Comparison of ENCODE assay signal across 6 mouse cellular contexts in the genomic region with DNA sequence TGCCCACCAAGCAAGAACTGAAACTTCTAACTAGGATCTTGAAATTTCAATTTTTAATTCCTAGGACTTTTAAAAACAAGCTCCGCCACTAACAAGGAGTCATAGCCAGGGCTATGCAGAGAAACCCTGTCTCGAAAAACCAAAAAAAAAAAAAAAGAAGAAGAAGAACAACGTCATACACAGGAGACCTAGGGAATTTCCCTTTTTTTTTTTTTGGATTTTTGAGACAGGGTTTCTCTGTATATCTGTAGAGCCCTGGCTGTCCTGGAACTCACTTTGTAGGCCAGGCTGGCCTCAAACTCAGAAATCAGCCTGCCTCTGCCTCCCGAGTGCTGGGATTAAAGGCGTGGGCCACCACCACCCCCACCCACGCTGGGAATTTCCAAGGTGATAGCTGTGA. TPM values are rescaled to one million over a fixed set of nuclear protein-coding genes. Genes with fewer than 3 reads are reported as not detected.
A peak's percentile ranks its signal among the peaks of the same experiment; 100 is the strongest.
DNase-seq lines count a peak whose midpoint lies in the region; ATAC-seq and TF ChIP-seq lines count a peak whose summit lies in the region.
"Not testable (repeated sequence)": the region's sequence is repeated elsewhere in the genome, so short reads cannot be mapped to it uniquely, and the experiment has no call there.

No protein-coding gene starts in this region.

- not testable (repeated sequence) for H3K9me3 ChIP-seq in CH12.LX (replicated peaks; ENCODE audit: low read length); MEL (replicated peaks; ENCODE audit: insufficient read depth, low read length); liver, embryonic 13.5 days (replicated peaks); liver, embryonic 16.5 days (replicated peaks; ENCODE audit: control insufficient read depth, low read length)

- H3K36me3 ChIP-seq in CH12.LX (replicated peaks in 1 of 2; ENCODE audit: control insufficient read depth in 1 of 2, insufficient read depth in 1 of 2, low read length in 1 of 2) (peaks cover 3 to 54% of the 10 kb centered on the region in 2 experiments), MEL (ENCODE audit: control insufficient read depth in 1 of 2, insufficient read depth in 2 of 2, low read length in 2 of 2) (peaks cover 9 to 24% of the 10 kb centered on the region in 2 experiments)
- peaks cover 18% of the 10 kb centered on the region; the same call in 1 of the 2 replicates for H3K36me3 ChIP-seq in liver, embryonic 13.5 days
- not testable (repeated sequence) for H3K36me3 ChIP-seq in liver, embryonic 16.5 days (ENCODE audit: control insufficient read depth, insufficient read depth)

- TF ChIP-seq RAD21 in CH12.LX (IDR thresholded peaks at IDR 0.05; ENCODE audit: low read depth, low read length); MEL (IDR thresholded peaks at IDR 0.05; ENCODE audit: low read depth, low read length): not testable (repeated sequence)

- not testable (repeated sequence) for H3K27me3 ChIP-seq in CH12.LX (replicated peaks); MEL (ENCODE audit: control insufficient read depth in 1 of 2, insufficient read depth in 2 of 2, low read length in 2 of 2); liver, embryonic 13.5 days; liver, embryonic 16.5 days (ENCODE audit: control insufficient read depth, insufficient read depth, low read depth, low read length)

- H3K4me1 ChIP-seq in CH12.LX (ENCODE audit: control insufficient read depth in 1 of 2, insufficient read depth in 2 of 2) (peaks cover 0 to 36% of the 10 kb centered on the region in 2 experiments; a peak in 2 of 4 replicates), MEL (ENCODE audit: control insufficient read depth in 1 of 2, insufficient read depth in 2 of 2, low read length in 2 of 2) (peaks cover 5 to 11% of the 10 kb centered on the region in 2 experiments; a peak in 3 of 4 replicates)
- H3K4me1 ChIP-seq in liver, embryonic 13.5 days (replicated peaks), result peaks cover 87% of the 10 kb centered on the region
- H3K4me1 ChIP-seq in liver, embryonic 16.5 days (ENCODE audit: control insufficient read depth, low read depth, low read length), result peaks cover 41% of the 10 kb centered on the region

- TF ChIP-seq CTCF in CH12.LX (conservative IDR thresholded peaks at IDR 0.05 in 1 of 2, IDR thresholded peaks at IDR 0.05 in 1 of 2; ENCODE audit: low read depth in 2 of 2, low read length in 2 of 2); MEL (IDR thresholded peaks at IDR 0.05 in 2 of 3, conservative IDR thresholded peaks at IDR 0.05 in 1 of 3; ENCODE audit: control insufficient read depth in 1 of 3, insufficient read depth in 1 of 3, low read depth in 2 of 3, low read length in 3 of 3, poor library complexity in 1 of 3, severe bottlenecking in 1 of 3): not testable (repeated sequence)

- not testable (repeated sequence) for H3K4me2 ChIP-seq in CH12.LX (ENCODE audit: insufficient read depth, low read depth, poor library complexity, severe bottlenecking); liver, embryonic 13.5 days; liver, embryonic 16.5 days (ENCODE audit: low read depth, low read length)

- not testable (repeated sequence) for H3K9ac ChIP-seq in CH12.LX (ENCODE audit: insufficient read depth, low read depth); MEL (ENCODE audit: control insufficient read depth, low read depth, low read length, poor library complexity, severe bottlenecking); liver, embryonic 16.5 days (ENCODE audit: low read depth, low read length)
- H3K9ac ChIP-seq in liver, embryonic 13.5 days, result peak overlapping the region; percentile 26; the same call in 1 of the 2 replicates

- 74% methylated on average over 6 of the region's 6 CpGs for WGBS in liver, embryonic 13.5 days (ENCODE audit: insufficient replicate concordance)
- 75% methylated on average over 6 of the region's 6 CpGs for WGBS in liver, embryonic 16.5 days (ENCODE audit: insufficient replicate concordance)

- dilution Hi-C loops in CH12.LX (cut with MboI; ENCODE audit: extremely low pct_ligation_motif_present, extremely low pct_unique_long_range_greater_than_20kb, low sequenced_read_pairs), result not testable (repeated sequence)

- H3K27ac ChIP-seq in CH12.LX (ENCODE audit: insufficient read depth, low read depth); MEL (ENCODE audit: control insufficient read depth, low read depth, low read length): not testable (repeated sequence)
- peak overlapping the region; percentile 93 for H3K27ac ChIP-seq in liver, embryonic 13.5 days
- peak overlapping the region; percentile 10; the same call in 1 of the 2 replicates for H3K27ac ChIP-seq in liver, embryonic 16.5 days (ENCODE audit: low read length)

- TF ChIP-seq POLR2A in CH12.LX (IDR thresholded peaks at IDR 0.05; ENCODE audit: low read depth, low read length); MEL (IDR thresholded peaks at IDR 0.05; ENCODE audit: control insufficient read depth in 1 of 2, insufficient read depth in 1 of 2, low read depth in 1 of 2, low read length in 2 of 2, poor library complexity in 1 of 2): not testable (repeated sequence)

- H3K79me2 ChIP-seq in CH12.LX (replicated peaks; ENCODE audit: control insufficient read depth, extremely low read depth, insufficient read depth, poor library complexity, severe bottlenecking), result peaks cover 92% of the 10 kb centered on the region
- H3K79me2 ChIP-seq in MEL (ENCODE audit: control insufficient read depth, insufficient read depth, low read length, poor library complexity), result peaks cover 74% of the 10 kb centered on the region

- ATAC-seq in activated CD4-positive, CD25-positive, alpha-beta regulatory T cell, adult 4 months, result peak; percentile 32
- not testable (repeated sequence) for ATAC-seq in liver, embryonic 13.5 days (ENCODE audit: low read depth); liver, embryonic 16.5 days (ENCODE audit: low read depth)

- in situ Hi-C loops in CH12.LX (cut with MboI; ENCODE audit: low pct_ligation_motif_present, low pct_unique_long_range_greater_than_20kb, low sequenced_read_pairs), result not testable (repeated sequence)

- DNase-seq in CH12.LX (ENCODE audit: extremely low read depth); MEL (ENCODE audit: low read depth, low spot score); liver, embryonic 13.5 days: not testable (repeated sequence)
- peak; percentile 72 for DNase-seq in heart, adult 11 months

- H3K4me3 ChIP-seq in CH12.LX (replicated peaks in 1 of 3; ENCODE audit: low read depth in 2 of 3, low read length in 2 of 3, poor library complexity in 1 of 3); MEL (ENCODE audit: control insufficient read depth in 1 of 2, insufficient read depth in 1 of 2, low read depth in 2 of 2, low read length in 2 of 2); liver, embryonic 13.5 days (replicated peaks); liver, embryonic 16.5 days (ENCODE audit: low read depth, low read length): not testable (repeated sequence)

- not testable (repeated sequence) for TF ChIP-seq EP300 in CH12.LX (IDR thresholded peaks at IDR 0.05; ENCODE audit: low read length); MEL (IDR thresholded peaks at IDR 0.05; ENCODE audit: low read depth in 1 of 2, low read length in 2 of 2)

TF ChIP-seq in CH12.LX, 34 proteins besides CTCF, POLR2A, EP300 and RAD21:
- TF ChIP-seq ZNF384 (IDR thresholded peaks at IDR 0.05; ENCODE audit: low read depth, low read length) (peak; percentile 95), HCFC1 (IDR thresholded peaks at IDR 0.05; ENCODE audit: low read depth, low read length) (peak; percentile 10; the same call in 1 of the 2 replicates)

TF ChIP-seq in MEL, 35 proteins besides CTCF, POLR2A, EP300 and RAD21:
- peak; percentile 44; the same call in 1 of the 2 replicates for TF ChIP-seq ZNF384 (IDR thresholded peaks at IDR 0.05; ENCODE audit: low read depth, low read length)

RNA-seq across cellular contexts. Expression of gene Rab10, which starts 12.1 kb away (rescaled TPM):
- 60.1 and 68.2 TPM in 2 replicates for total RNA-seq in CH12.LX (2012; rRNA removed)
- 91.8 and 109 TPM in 2 replicates for total RNA-seq in CH12.LX (2014; rRNA removed)
- polyA plus RNA-seq in CH12.LX (2012; ENCODE audit: insufficient read length, low read depth), result 108 and 111 TPM in 2 replicates
- 62.5 and 67.7 TPM in 2 replicates for total RNA-seq in MEL (2012; rRNA removed)
- 10 to 100 TPM; 41.3 to 71.8 TPM for polyA plus RNA-seq in MEL (2012; ENCODE audit: insufficient read depth in 1 of 2, insufficient read length in 2 of 2, low read depth in 1 of 2, low replicate concordance in 2 of 2, missing spikeins in 1 of 2)
- 10 to 100 TPM; 51.4 to 65.5 TPM for polyA plus RNA-seq in activated CD4-positive, CD25-positive, alpha-beta regulatory T cell, adult 4 months (2017; shearing (Covaris generic))
- 47.9 and 57.3 TPM in 2 replicates for polyA plus RNA-seq in liver, embryonic 13.5 days (2015; fragmentation: Nextera tagmentation; extraction: Ambion mirVana)
- 37.5 and 40.5 TPM in 2 replicates for polyA plus RNA-seq in liver, embryonic 16.5 days (2015; fragmentation: Nextera tagmentation; extraction: Ambion mirVana)
